Mouse (Mus musculus) kidney, postnatal 36 days (tissue): Measurements from ENCODE around the gene Klhdc7a.
"Not testable (repeated sequence)": the region's sequence is repeated elsewhere in the genome, so short reads cannot be mapped to it uniquely, and the experiment has no call there.

Source experiments
- DNase-seq, 2 experiments: peaks; one replicate each; pipeline ENCODE4 v3.0.0; 2021 to 2022; ENCODE audit warnings: mixed read lengths in 2 of 2

Gene Klhdc7a

DNA sequence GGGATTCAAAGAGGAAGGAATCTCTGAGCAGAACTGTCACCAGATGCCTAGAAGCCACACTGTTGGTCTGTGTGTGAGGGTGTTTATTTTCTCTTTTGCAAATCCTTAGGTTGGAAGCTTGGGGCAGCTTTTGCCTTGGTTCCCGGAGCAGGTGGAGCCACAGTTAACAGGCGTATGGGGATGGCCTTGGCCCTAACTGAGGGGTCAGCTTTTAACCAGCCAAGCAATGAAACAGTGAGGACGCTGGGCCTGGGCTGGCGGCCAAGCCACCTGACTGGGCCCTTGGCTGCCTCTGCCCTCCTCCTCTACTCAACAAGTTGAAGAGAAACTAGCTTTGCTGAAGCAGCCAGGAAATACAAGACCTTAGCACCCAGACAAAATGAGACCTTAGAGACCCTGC lies at the start of gene Klhdc7a:
TSS of gene Klhdc7a (minus strand) at position 105 of the 400 bp plus-strand sequence.
- peak; percentile 96 to 97 for DNase-seq

DNA sequence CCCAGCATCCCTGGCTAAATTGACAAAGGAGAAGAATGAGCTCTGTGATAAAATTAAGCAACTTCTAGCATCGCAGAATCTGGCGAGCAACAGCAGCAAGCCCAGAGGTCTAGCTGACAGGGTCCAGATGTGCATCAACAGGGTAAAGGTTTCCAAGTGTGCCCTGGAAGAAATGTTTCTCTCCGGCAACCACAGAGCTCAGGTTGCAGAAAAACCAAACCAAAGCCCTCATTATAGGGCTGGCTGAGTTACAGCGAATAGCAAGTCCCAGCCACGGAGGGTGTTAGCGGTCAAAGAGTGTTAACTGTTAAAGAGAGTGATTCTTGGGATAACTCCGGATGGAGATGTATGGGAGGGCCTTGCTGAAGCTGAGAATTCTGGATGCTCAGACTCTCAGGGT lies 48.1 kb upstream of the Klhdc7a start:
- no peak for DNase-seq

DNA sequence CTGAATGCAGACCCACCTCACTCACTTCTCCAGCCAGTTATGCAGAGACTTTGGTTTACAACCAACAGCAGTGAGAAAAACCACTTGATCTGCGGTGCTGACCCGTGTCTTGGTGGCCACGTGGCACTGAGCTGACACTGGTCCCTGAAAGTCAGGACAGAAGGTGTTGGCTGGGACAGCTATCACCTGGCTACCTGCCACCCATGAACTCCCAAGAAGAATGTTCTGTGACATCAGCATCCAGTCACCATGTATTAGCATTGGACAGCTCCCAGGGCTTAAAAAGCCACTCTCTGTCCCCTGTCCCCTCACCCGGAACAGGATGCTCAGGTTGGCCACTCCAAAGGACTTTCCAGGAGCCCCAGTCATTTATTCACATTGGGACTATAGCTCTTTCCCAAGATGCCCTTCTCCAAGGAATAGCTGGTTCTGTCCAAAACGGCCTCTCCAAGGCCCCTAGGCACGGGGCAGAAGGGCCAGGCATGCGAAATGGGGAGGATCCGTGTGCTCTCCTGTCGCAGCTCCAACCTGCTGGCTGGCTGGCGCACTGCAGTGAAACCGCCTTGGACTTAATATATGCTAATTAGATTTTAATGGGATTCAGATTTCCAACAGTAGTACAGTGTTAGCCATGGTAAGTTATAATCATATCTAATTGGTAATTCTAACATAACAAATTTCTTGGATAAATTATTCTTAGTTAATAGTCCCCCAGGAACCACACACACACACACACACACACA lies 43.1 kb upstream of the Klhdc7a start:
- peak in 1 of 2 experiments; percentile 28 for DNase-seq

DNA sequence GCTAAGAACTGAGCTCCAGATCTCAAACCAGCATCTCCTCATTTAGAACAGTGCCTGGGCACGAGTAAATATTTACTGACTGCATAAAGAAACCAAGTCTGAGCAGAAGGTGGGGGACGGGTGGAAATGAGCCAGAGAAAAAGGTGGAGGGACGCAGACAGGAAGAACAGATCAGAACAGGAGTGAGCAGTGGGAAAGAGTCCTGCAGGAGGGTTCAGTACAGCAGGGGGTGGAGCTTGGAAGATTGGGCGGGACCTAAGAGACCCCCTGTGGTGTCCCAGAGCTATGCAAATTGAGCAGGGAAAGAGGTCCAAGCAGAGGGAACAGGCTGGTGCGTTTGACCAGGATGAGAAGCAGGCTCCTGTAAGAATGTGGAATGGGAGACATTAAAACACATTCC lies 37.1 kb upstream of the Klhdc7a start:
- peak in 1 of 2 experiments; percentile 6 for DNase-seq

GRCm38 (mm10) chr4:140004170-140004569 lies 36.3 kb upstream of the Klhdc7a start:
- DNase-seq = peak; percentile 9 to 17

GRCm38 (mm10) chr4:140002069-140002468 lies 34.2 kb upstream of the Klhdc7a start:
- DNase-seq = no peak

- DNase-seq = no peak
These were observed 33.1 kb upstream of the Klhdc7a start for GRCm38 (mm10) chr4:140000911-140001310.

DNA sequence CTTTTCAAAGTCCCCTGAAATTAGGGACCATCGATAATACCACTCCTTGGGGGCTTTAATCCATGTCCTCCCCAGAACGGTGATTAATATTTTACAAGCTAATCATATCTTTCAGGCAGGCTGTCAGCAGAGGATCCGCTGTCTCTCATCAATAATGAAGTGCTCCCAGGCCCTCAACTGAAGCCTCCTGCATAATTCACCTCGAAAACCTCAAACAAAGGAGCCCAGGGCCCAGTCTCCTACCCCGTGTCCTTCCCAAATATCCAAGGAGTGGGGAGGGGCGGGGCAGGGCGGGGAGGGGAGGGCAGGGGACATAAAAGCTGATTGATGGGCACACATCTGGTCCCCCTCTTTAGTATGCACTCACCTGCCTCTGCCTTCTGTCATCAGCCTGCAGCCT lies 31.2 kb upstream of the Klhdc7a start:
- DNase-seq = no peak

DNA sequence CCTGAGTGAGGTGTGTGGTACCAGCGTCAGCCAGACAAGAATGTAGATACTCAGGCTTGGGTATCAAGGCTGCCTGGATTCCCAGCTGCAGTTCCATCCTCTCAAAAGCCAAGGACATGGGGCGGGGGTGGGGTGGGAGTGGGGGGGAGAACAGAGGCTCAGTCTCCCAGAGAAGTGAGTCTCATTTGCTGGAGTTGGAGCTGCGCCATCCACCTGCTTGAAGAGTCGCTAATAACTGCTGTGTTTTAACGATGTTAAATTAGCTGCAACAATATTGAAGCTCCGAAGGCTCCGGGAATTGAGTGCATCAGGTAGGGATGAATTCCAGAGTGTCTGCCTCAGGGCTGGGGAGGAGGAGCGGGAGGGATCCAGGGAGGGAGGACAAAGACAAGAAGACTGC lies 27.8 kb upstream of the Klhdc7a start:
- DNase-seq = no peak

DNA sequence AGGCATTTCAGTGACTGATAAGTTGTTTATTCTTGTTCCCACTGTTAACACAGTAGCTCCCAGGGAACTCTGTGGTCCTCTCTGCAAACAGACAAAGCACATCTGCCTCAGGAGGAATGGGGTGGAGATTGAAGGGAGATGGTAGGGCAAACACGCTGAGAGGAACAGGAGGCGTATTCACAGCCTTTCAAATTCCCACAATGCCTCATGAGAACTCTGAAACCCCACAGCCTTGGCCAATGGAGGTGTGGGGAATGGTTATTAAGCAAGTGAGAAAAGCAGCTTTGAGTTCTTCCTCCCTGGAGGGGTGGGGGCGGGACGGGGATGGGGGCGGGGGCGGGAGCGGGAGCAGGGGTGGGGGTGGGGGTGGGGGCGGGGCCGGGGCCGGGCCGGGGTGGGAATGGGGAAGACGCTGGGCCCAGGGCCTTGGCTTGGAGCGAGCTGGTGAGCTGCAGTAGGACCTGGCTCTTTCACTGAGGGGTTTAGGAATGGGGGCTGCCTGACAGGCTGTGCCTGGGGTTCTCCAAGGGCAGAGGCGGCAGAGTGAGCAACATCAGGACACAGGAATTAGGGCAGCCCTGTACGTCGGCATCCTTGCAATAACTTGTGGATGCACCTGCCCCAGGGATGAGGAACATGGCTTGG lies 25.4 kb upstream of the Klhdc7a start:
- no peak for DNase-seq

DNA sequence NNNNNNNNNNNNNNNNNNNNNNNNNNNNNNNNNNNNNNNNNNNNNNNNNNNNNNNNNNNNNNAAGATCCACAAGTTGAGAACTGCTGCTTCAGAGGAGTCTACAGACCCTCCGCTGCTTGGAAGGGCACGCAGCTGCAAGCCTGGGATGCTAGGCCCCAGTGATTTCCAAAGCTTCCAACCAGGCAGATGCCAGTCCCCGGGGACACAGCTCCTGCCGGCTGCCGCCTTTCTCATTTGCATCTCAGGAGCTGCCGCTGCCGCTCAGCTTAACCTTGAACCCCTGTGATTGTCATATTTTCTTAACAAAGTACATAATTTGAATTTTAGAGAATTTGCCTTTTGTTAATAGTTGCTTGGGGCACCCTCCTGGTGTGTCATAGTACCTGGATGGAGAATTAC lies 19.1 kb upstream of the Klhdc7a start:
- DNase-seq = no peak

- peak; percentile 79 to 80 for DNase-seq
These were observed 10.9 kb upstream of the Klhdc7a start for GRCm38 (mm10) chr4:139978716-139979115.

DNA sequence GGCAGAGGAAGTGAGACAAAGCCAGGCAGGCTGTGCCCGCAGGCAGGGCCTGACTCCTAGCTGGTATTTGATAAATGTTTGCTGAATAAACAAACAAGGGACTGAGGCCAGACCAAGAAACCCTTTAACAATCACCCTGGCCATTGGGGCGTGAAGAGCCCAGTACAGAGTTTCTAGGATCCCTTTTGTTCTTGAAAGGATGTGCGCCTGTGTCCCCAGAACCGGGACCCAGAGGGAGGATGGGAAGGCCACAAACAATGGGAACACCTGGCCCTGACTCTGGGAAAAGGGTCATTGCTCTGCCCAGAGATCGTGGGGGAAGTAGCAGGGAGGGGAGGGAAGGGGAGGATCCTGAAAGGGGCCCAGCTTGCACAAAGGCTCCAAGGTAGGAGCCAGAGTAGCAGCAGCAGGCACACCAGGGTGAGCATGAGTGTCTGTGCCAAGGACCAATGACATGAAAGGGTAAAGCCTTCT lies 9.5 kb upstream of the Klhdc7a start:
- DNase-seq = peak in 1 of 2 experiments; percentile 34

GRCm38 (mm10) chr4:139974506-139974905 lies 6.7 kb upstream of the Klhdc7a start:
- no peak for DNase-seq

DNA sequence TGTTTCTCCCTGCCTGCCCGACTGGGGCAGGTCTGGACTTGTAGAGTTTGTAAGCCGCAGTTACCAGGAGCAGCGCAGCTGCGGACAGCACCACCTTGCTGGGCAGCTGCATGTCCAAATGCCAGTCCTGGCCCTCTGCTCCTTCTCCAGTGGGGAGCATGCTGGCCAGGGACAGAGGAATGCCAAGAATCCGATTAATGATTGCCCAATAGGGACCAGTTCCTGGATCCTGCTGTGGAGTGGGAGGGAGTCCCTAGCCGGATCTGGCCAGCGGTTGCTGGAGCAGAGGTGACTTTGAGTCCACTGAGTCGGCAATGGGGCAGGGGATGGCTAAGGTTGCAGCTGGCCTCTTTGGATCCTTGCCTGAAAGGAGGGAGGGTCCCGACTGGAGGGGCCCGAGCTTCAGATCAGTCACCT lies 343 bp downstream of the Klhdc7a start:
- peak; percentile 87 to 96 for DNase-seq

- peak; percentile 57 to 63 for DNase-seq
These were observed 845 bp downstream of the Klhdc7a start for GRCm38 (mm10) chr4:139966981-139967380.

DNA sequence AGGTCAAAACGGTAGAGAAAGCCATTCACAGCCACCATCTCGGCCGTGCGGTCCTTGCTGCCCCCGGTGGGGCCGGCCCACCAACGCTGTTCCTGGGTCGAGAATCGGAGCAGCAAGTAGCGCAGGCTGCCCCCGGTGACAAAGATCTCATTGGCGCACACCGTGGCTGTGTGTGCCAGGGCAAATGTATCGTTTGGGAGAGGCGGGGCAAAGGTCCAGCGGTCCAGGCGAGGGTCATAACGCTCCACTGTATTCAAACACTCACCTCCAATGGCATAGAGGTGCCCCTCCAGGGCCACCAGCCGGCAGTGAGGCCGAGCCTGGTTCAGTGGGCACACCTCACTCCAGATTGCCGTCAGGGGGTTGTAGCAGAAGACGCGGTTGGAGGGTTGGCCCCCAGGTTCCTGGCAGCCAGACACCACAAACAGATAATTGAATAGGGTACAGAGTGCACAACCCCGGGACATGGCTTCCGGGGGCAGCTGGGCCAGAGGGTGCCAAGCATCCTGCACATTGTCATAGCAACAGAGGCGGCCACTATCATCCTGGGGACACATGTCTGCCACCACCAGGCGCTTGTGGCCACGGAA lies 2.1 kb downstream of the Klhdc7a start:
- peak; percentile 69 to 73 for DNase-seq

DNA sequence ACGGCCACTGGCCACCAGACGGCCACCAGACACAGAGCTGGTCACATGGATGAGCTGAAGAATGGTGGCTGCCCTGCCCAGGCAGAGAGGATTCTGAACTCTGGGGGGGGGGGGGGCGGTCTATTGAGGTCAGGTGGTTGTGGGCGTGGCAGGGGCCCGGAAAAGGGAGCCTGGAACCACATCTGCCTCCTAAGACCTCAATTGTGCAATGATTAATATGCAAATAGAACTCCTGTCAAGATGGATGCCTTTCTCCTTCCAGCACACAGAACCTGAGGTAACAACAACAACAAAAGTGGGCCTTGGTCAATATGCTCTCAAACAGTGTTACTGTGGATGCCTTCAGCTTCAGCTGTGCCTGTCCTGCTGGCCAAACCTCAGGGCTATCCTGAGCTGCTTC lies 3.4 kb downstream of the Klhdc7a start:
- peak; percentile 68 to 74 for DNase-seq

DNA sequence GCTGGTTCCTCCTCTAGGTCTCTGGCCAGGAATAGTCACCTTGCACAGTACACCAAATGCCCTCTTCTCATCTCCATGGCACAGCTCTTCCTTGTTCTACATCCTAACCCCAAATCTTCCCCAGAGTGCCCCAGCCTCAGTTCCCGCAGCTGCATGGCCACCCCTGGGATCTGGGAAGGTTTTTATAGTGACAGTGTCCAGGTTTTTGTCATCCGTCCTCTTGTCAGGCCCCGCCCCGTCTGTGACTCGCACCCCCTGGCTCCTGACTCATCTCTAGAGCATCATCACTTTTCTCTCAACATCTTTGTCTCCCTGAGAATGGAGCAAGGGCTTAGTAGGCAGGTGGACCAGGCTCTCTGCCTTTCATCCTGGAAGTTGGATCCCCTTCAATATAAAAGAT lies 3.9 kb downstream of the Klhdc7a start:
- no peak for DNase-seq

GRCm38 (mm10) chr4:139963059-139963458 lies 4.8 kb downstream of the Klhdc7a start:
- peak; percentile 75 to 90 for DNase-seq

DNA sequence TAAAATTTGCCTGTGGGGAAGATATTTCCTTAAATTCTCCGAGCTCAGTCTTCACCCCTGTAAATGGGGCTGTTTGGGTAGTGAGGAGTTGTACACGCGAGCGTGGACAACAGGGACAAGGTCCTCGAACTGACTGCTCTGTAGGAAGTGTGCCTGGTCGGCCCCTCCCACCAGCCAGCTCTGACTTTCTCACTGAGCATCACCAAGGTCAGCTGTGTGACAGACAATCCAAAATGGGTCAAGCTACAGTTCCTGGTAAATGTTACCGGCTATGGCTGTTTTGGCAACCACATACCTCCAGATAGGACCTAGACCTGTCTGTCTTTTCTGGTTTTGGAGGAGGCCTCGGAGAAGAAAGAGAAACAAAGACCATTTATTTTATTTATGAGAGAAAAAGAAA lies 6.0 kb downstream of the Klhdc7a start:
- no peak for DNase-seq

DNA sequence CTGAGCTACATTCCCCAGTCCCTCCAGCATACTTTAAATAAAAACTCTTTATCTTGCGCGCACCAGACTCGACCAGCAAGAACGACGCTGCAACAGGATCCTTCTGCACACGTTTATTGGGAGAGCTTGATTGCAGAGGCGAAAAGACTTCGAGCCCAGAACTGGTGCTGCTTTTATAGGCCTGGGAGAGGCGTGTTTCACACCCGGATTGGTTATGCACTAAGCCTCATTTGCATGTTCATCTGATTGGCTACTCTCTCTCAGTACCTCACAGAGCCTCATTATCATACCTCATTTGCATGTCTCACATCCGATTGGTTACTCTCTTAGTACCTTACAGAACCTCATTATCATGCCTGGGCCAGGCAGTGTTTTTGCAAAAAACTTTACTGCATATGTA lies 6.5 kb downstream of the Klhdc7a start:
- not testable (repeated sequence) for DNase-seq

GRCm38 (mm10) chr4:139960724-139961315 lies 7.0 kb downstream of the Klhdc7a start:
- DNase-seq = no peak
